Mouse (Mus musculus): ENCODE measurements around the gene Lamb1.

GRCm38 (mm10) chr12:31248681-31249080 lies 16.4 kb upstream of the Lamb1 start:
- TF ChIP-seq HCFC1 (IDR thresholded peaks at IDR 0.05; ENCODE audit: borderline replicate concordance, insufficient read depth, low read length): no peak
- TF ChIP-seq MAFK (IDR thresholded peaks at IDR 0.05; ENCODE audit: insufficient read depth, low read depth, low read length): no peak

All from ES-E14 (cell line).